Mouse (Mus musculus) testis, adult 2 months (tissue): ENCODE measurements at regions not wholly inside any gene's neighbourhood (a gene's known extent, or its start where the extent isn't known, plus 50 kb on each side); places are given as distances from the start of the nearest gene placed in this dataset.

Experiments used
- CTCF ChIP-seq: fragments of 200-500 bp; IDR thresholded peaks from 2 replicates; pipeline ENCODE4 v1.5.1; 2012; ENCODE audit warnings: low read depth, mild to moderate bottlenecking, inconsistent platforms, low read length, moderate library complexity; ENCODE audit not compliant: control insufficient read depth, insufficient read depth, insufficient replicate concordance
- POLR2A ChIP-seq: fragments of 200-500 bp; IDR thresholded peaks from 2 replicates; pipeline ENCODE4 v1.6.1; 2012; ENCODE audit warnings: low read depth, mild to moderate bottlenecking, inconsistent platforms, low read length, moderate library complexity; ENCODE audit not compliant: control insufficient read depth

DNA sequence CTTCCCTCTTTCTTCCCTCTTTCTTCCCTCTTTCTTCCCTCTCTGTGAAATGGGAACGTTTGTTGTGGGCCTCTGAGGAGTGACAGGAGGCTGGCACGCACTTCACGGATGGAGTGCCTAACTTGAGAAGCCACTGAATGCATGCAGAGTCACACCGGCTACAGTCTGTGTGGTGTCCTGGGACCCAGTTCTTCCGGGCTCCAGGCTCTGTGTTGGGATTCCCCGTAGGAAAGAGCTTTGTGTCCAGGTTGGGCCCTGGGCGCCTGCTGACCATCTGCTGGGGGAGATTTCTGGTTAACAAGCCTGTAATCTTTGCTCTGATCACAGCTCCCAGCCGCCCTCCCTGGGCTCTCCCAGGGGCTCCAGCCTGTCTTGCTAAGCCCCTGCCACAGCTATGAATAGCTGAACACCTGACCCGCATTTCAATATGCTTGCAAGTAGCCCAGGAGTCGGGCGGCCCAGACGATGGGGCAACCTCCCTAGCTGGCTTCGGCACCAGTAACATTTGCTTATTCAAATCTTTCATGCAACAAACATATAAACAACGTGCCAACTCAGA is 146.5 kb downstream of the Rbm19 start:
- TF ChIP-seq CTCF (no peak), POLR2A (no peak)
